Mouse (Mus musculus): Measurements from ENCODE around the gene Sorl1.
A peak's percentile ranks its signal among the peaks of the same experiment; 100 is the strongest.

Sorl1 gene

GRCm38 (mm10) chr9:42048542-42048941 is 75.6 kb downstream of the Sorl1 start:
- no peak for DNase-seq

GRCm38 (mm10) chr9:42047786-42048185 is 76.3 kb downstream of the Sorl1 start:
- DNase-seq = no peak

- DNase-seq = no peak
Observed at GRCm38 (mm10) chr9:42046248-42046647, 77.8 kb downstream of the Sorl1 start.

GRCm38 (mm10) chr9:42044651-42045050 is 79.4 kb downstream of the Sorl1 start:
- no peak for DNase-seq

GRCm38 (mm10) chr9:42043934-42044333 is 80.2 kb downstream of the Sorl1 start:
- no peak for DNase-seq

GRCm38 (mm10) chr9:42039000-42039992 is 84.8 kb downstream of the Sorl1 start:
- peak; percentile 21 for DNase-seq

- DNase-seq = no peak
Observed at GRCm38 (mm10) chr9:42036885-42037284, 87.2 kb downstream of the Sorl1 start.

DNA sequence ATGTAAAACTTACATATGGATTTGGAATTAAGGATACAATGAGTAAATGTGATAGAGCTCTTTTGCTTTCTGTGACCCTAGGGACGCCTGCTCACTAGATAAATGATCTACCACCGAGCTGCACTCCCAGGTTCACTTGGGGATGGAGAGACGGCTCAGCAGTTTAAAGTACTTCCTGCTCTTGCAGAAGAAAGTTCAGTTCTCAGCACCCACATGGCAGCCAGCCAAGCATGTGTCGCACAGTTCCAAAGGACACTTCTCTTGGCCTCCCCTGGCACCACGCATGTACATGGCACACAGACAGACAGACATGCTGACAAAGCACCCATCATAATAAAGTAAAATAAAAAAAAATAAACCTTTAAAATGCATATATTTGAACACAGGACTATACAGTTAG is 88.1 kb downstream of the Sorl1 start:
- DNase-seq = peak; percentile 45

DNA sequence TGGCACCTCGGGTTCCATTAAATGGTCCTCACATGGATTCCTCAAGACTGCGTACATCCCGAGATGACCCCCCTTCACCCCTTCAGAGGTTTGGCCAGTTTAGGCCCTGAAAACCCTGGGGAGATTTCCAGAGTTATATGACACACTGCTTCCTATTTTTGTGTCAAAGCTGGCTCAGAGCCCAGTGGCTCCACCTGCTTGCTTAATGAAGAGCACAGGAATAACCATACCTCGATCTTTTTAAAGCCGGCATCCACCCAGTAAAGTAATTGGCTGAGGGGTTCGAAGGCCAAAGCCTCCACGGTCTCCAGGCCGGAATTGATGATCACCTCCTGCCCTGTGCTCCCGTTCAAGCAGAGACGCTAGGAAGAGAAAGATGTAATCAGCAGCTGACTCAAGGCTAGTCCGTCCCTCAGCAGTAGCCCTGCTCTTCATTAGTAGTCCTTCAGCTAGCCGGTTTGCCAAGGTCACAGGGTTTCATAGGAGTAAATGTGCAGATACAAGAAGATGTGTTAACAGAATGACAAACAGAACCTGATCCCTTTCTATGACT is 88.8 kb downstream of the Sorl1 start:
- DNase-seq = no peak

- DNase-seq = no peak
Observed at GRCm38 (mm10) chr9:42034116-42034520, 90.0 kb downstream of the Sorl1 start.

DNA sequence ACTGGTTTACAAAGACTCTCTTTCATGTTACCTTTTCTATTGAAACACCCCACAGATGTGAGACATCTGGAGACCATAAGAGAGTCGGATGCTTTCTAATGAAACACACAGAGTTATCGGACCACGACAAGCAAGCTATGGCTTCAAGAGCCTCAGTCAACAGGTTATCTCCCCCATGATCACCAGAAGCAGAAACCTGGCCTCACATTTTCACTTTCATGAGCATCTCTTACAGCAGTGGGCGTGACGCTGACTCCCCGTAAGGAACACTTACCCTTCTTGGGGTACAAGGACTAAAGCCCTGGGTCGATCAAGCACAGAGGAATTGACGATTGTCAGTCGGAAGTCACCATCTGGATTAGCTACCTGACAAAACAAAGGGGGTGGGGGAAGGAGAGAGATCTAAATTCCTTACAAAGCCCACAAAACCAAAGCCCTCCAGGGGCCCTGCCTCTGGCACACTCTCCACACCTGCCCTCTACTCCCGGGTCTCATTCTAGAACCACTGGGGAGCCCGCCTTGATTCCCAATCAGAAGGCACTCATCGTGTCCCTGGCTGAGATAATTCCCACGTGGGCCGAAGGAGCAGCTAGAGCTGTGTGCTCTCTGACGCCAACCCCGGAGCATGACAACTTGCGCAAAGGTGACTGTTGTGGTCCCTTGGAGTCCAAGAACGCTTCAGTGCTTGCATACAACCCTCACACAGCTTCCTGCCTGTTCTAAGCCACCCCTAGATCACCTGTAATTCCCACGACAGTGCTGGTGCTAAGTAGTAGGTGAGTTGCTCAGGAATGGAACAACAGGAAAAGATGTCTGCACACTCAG is 90.6 kb downstream of the Sorl1 start:
- no peak for DNase-seq

- no peak for DNase-seq
Observed at GRCm38 (mm10) chr9:42032419-42032818, 91.7 kb downstream of the Sorl1 start.

DNA sequence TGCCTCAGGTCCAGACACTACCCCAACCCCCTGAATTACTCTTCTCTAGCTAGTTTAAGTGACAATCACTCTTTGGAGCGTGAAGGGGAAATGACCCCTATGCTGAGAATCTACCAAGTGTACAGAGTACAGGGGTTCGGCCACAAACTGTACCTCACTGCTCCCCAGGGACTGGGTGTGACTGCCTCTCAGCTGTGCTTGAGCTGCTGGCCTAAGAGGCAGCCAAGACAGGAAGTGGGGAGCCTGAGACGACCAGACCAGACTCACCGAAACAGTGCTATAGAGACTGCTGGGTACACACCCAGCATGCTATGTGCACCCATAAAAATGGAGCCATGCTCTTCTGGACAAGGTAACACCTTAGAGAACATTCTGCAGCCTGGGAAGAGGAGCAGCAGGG is 95.3 kb downstream of the Sorl1 start:
- peak; percentile 32 for DNase-seq

GRCm38 (mm10) chr9:42024257-42024656 is 99.8 kb downstream of the Sorl1 start:
- no peak for DNase-seq

- DNase-seq = no peak
Observed at GRCm38 (mm10) chr9:42023383-42023782, 100.7 kb downstream of the Sorl1 start.

- no peak for DNase-seq
Observed at GRCm38 (mm10) chr9:42022318-42022717, 101.8 kb downstream of the Sorl1 start.

GRCm38 (mm10) chr9:42019308-42020031 is 104.6 kb downstream of the Sorl1 start:
- no peak for DNase-seq

- no peak for DNase-seq
Observed at GRCm38 (mm10) chr9:42008501-42008900, 115.6 kb downstream of the Sorl1 start.

- no peak for DNase-seq
Observed at GRCm38 (mm10) chr9:42005101-42005500, 119.0 kb downstream of the Sorl1 start.

- no peak for DNase-seq
Observed at GRCm38 (mm10) chr9:42004140-42004539, 120.0 kb downstream of the Sorl1 start.

DNA sequence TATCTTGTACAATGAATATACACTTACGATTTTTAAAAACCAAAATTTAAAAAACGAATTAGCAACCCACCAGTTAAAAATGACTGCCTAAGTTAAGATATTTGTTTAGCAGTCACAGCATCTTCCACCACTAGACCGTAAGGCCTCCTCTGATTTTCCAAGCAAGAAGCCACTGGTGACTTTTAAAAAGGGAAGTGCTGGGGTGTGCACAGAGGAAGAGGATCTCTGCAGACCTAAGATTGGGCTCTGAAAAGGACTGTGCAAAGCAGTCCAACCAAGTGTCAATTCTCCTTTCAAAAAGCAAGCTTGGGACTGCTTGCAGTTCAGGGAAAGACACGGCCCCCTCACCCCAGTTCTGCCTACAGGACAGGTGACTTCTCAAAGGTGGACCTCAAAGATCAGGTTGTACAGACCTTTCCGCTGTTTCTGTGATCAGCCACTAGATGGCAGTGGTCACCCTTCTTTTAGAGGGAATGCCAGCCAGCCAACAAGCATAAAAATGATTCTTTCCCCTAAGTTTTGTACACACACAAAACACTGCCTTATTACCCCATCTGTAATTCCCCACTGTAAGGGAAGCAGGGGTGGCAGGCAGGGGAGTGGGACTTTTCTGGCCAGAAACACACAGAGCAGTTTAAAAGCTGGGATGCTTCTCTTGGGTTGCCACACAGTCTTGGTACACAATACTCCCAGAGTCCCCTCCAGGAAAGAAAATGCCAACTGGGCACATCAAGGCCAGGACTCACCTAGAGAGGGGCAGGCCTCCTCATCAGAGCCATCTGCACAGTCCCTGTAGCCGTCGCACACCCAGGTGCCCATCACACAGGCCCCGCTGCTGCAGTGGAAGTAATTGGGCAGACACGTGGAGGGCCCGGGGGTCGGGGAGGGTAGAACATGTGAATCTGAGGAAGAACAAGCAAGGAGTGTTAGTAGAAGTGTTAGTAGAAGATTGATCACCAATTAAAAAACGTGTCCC is 124.3 kb downstream of the Sorl1 start:
- DNase-seq = peak; percentile 50

Data from lung, postnatal 14 days (tissue).